Mouse (Mus musculus) heart, postnatal 0 days (tissue): ENCODE results near the gene Fkbp14. TPM values are rescaled to one million over a fixed set of nuclear protein-coding genes. Genes with fewer than 3 reads are reported as not detected.

ENCODE experiments used
- ATAC-seq: fragments of 200-750 bp; cut with Nextera tagmentation; 2 replicates; pipeline ENCODE4 v1.8.0; 2017; ENCODE audit warnings: low read depth, moderate number of reproducible peaks, moderate library complexity; ENCODE audit not compliant: insufficient read depth
- DNase-seq: peaks from one replicate; pipeline ENCODE4 v3.0.0-alpha.2; 2016; ENCODE audit warnings: low spot score
- H3K27ac ChIP-seq: fragments of 300-500 bp; sonication (generic); 2 replicates; pipeline ENCODE4 v1.5.1; 2014; ENCODE audit warnings: low read depth, mild to moderate bottlenecking
- H3K27me3 ChIP-seq: fragments of 300-500 bp; sonication (generic); 2 replicates; pipeline ENCODE4 v1.6.1; 2014; ENCODE audit warnings: low read length, mixed read lengths; ENCODE audit not compliant: control insufficient read depth, insufficient read depth
- H3K36me3 ChIP-seq: fragments of 300-500 bp; sonication (generic); replicated peaks from 2 replicates; pipeline ENCODE4 v1.6.1; 2014; ENCODE audit warnings: low read length, mixed read lengths; ENCODE audit not compliant: control insufficient read depth, insufficient read depth
- H3K4me1 ChIP-seq: fragments of 300-500 bp; sonication (generic); 2 replicates; pipeline ENCODE4 v1.6.1; 2014; ENCODE audit warnings: antibody characterized with exemption; ENCODE audit not compliant: control insufficient read depth, insufficient read depth
- H3K4me2 ChIP-seq: fragments of 300-500 bp; sonication (generic); 2 replicates; pipeline ENCODE4 v1.6.1; 2014; ENCODE audit warnings: low read depth, mild to moderate bottlenecking, low read length, moderate library complexity
- H3K4me3 ChIP-seq: fragments of 300-500 bp; sonication (generic); 2 replicates; pipeline ENCODE4 v1.5.1; 2014; ENCODE audit warnings: low read depth, low read length
- H3K9ac ChIP-seq: fragments of 300-500 bp; sonication (generic); replicated peaks from 2 replicates; pipeline ENCODE4 v1.6.1; 2014; ENCODE audit warnings: low read depth, low read length, mixed read lengths
- H3K9me3 ChIP-seq: fragments of 300-500 bp; sonication (generic); replicated peaks from 2 replicates; pipeline ENCODE4 v1.6.1; 2016; ENCODE audit warnings: low read length; ENCODE audit not compliant: control insufficient read depth
- CTCF ChIP-seq: IDR thresholded peaks from 2 replicates; pipeline ENCODE4 v1.5.1; 2016; ENCODE audit warnings: antibody characterized with exemption, control low read depth, low read depth
- EP300 ChIP-seq: IDR thresholded peaks from 2 replicates; pipeline ENCODE4 v1.6.1; 2016; ENCODE audit warnings: antibody characterized with exemption, low read depth
- WGBS: fragments of 180-500 bp; shearing (Covaris S2); extraction: QIAGEN DNeasy Blood & Tissue Kit; methylation state at CpG from one replicate; pipeline ENCODE4 v1.1.7; 2014; 5-methylcytosine and 5-hydroxymethylcytosine counted together
- polyA plus RNA-seq: library from polyadenylated mRNA; unstranded; fragments of >200 nt; fragmentation: Nextera tagmentation; extraction: Ambion mirVana; gene quantifications from 2 replicates; pipeline ENCODE4 v1.2.1, GENCODE M21; 2015
- total RNA-seq: library from RNA; depleted of rRNA; stranded (reverse); fragments of >200 nt; gene quantifications from 2 replicates; pipeline ENCODE4 v1.2.3, GENCODE M21; 2014; ENCODE audit warnings: low replicate concordance

Fkbp14 gene
- total and polyA plus RNA-seq, 2 experiments from 2014 or later, result 11.8 to 16.4 TPM

DNA sequence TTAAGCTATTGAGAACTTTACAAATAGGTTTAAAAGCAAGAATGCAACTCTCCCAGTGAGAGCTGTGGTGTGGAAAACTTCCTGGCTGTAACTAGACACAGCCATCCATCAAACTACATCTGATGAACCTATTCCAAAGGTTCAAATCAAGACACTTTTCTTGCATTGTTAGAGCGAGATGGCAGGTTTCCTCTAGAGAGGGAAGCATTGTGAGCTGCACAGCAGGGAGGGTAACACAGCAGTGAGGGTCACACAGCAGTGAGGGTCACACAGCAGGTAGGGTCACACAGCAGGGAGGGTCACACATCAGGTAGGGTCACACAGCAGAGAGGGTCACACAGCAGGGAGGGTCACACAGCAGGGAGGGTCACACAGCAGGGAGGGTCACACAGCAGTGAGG, 8.9 kb downstream of the Fkbp14 start:
- Histone ChIP-seq H3K4me2 (no peak overlapping the region), H3K4me1 (peaks cover 5% of the 10 kb centered on the region; the same call in 1 of the 2 replicates), H3K27me3 (no peaks in the 10 kb centered on the region), H3K4me3 (no peak overlapping the region), H3K27ac (no peak overlapping the region), H3K9ac (no peak overlapping the region), H3K36me3 (peaks cover 19% of the 10 kb centered on the region; the same call in 1 of the 2 replicates), H3K9me3 (no peaks in the 10 kb centered on the region)
- whole genome bisulfite sequencing, result 60% methylated on average over 1 of the region's 1 CpGs
- no peak for TF ChIP-seq EP300
- no peak for TF ChIP-seq CTCF
- ATAC-seq (no peak), DNase-seq (no peak)

DNA sequence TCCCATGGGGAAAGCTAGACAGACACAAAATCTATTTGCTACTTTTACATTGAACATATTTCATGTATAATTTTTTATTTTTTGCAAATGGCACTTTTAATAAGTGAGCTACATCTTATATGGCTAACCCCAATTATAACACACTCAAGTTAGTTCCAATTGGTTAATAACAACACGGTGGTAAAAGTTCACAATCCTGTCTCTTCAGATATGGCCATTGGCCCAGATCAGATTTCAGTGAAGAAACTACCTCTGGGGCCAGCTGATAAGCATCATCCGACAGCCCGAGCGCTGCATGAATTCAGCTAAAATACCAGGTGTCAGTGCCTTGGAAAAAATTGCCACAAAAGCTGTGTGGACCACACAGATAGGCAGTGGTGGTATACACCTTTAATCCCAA, 9.4 kb downstream of the Fkbp14 start:
- ATAC-seq (no peak), DNase-seq (no peak)
- Histone ChIP-seq H3K27ac (no peak overlapping the region), H3K9me3 (no peaks in the 10 kb centered on the region), H3K27me3 (no peaks in the 10 kb centered on the region), H3K4me2 (no peak overlapping the region), H3K9ac (no peak overlapping the region), H3K4me3 (no peak overlapping the region), H3K4me1 (peaks cover 5% of the 10 kb centered on the region; the same call in 1 of the 2 replicates), H3K36me3 (peaks cover 24% of the 10 kb centered on the region)
- TF ChIP-seq EP300, result no peak
- no peak for TF ChIP-seq CTCF
- 75% methylated on average over 4 of the region's 4 CpGs for WGBS

GRCm38 (mm10) chr6:54586911-54587310, 10.2 kb downstream of the Fkbp14 start:
- ATAC-seq (no peak), DNase-seq (no peak)
- peaks cover 31% of the 10 kb centered on the region for H3K36me3 ChIP-seq
- no peaks in the 10 kb centered on the region for H3K9me3 ChIP-seq
- H3K4me2 ChIP-seq, result no peak overlapping the region
- H3K27ac ChIP-seq, result no peak overlapping the region
- 74% methylated on average over 8 of the region's 8 CpGs for WGBS
- H3K9ac ChIP-seq, result no peak overlapping the region
- H3K4me1 ChIP-seq, result peaks cover 3% of the 10 kb centered on the region; the same call in 1 of the 2 replicates
- no peaks in the 10 kb centered on the region for H3K27me3 ChIP-seq
- TF ChIP-seq EP300 (no peak), CTCF (no peak)
- no peak overlapping the region for H3K4me3 ChIP-seq

GRCm38 (mm10) chr6:54586175-54586574, 10.9 kb downstream of the Fkbp14 start:
- ATAC-seq, result peak; percentile 60; the same call in 1 of the 2 replicates
- Histone ChIP-seq H3K4me3 (no peak overlapping the region), H3K9ac (no peak overlapping the region), H3K4me2 (no peak overlapping the region), H3K27ac (no peak overlapping the region), H3K36me3 (peaks cover 35% of the 10 kb centered on the region), H3K27me3 (no peaks in the 10 kb centered on the region), H3K9me3 (no peaks in the 10 kb centered on the region), H3K4me1 (no peaks in the 10 kb centered on the region)
- DNase-seq, result peak; percentile 59
- TF ChIP-seq EP300 (no peak), CTCF (peak; percentile 79)
- 11% methylated on average over 2 of the region's 2 CpGs for WGBS

- no peak for DNase-seq
- H3K27ac ChIP-seq, result no peak overlapping the region
- WGBS, result 33% methylated on average over 6 of the region's 6 CpGs
- 0 out of 2 replicates have a peak, but pooled peaks cover 8% of the 10 kb centered on the region for H3K36me3 ChIP-seq
- H3K9ac ChIP-seq, result no peak overlapping the region
- TF ChIP-seq EP300, result no peak
- TF ChIP-seq CTCF, result no peak
- no peaks in the 10 kb centered on the region for H3K4me1 ChIP-seq
- H3K4me3 ChIP-seq, result no peak overlapping the region
- H3K9me3 ChIP-seq, result no peaks in the 10 kb centered on the region
- no peak for ATAC-seq
- no peak overlapping the region for H3K4me2 ChIP-seq
- no peaks in the 10 kb centered on the region for H3K27me3 ChIP-seq
Observed at GRCm38 (mm10) chr6:54573218-54573955, 23.7 kb downstream of the Fkbp14 start.

GRCm38 (mm10) chr6:54569776-54570175, 27.3 kb downstream of the Fkbp14 start:
- Histone ChIP-seq H3K9me3 (no peaks in the 10 kb centered on the region), H3K4me3 (no peak overlapping the region), H3K27me3 (0 out of 2 replicates have a peak, but pooled peaks cover 7% of the 10 kb centered on the region), H3K9ac (no peak overlapping the region), H3K4me1 (no peaks in the 10 kb centered on the region), H3K27ac (no peak overlapping the region), H3K36me3 (no peaks in the 10 kb centered on the region), H3K4me2 (no peak overlapping the region)
- ATAC-seq (no peak), DNase-seq (no peak)
- TF ChIP-seq EP300 (no peak), CTCF (no peak)
- WGBS, result 44% methylated on average over 7 of the region's 7 CpGs
